Mouse (Mus musculus) heart, embryonic 15.5 days (tissue): Measurements from ENCODE around the gene Commd1. TPM values are rescaled to one million over a fixed set of nuclear protein-coding genes. Genes with fewer than 3 reads are reported as not detected.

Experiments
- ATAC-seq: fragments of 200-750 bp; cut with Nextera tagmentation; replicated peaks from 2 replicates; pipeline ENCODE4 v1.8.0; 2017; ENCODE audit warnings: low read depth, moderate TSS enrichment; ENCODE audit not compliant: insufficient number of reproducible peaks, insufficient read depth, low FRiP score
- H3K27ac ChIP-seq: fragments of 300-500 bp; sonication (generic); 2 replicates; pipeline ENCODE4 v1.5.1; 2015; ENCODE audit warnings: mild to moderate bottlenecking, inconsistent platforms
- H3K27me3 ChIP-seq: fragments of 300-500 bp; sonication (generic); 2 replicates; pipeline ENCODE4 v1.6.1; 2015; ENCODE audit warnings: inconsistent platforms
- H3K36me3 ChIP-seq: fragments of 300-500 bp; sonication (generic); 2 replicates; pipeline ENCODE4 v1.6.1; 2015; ENCODE audit warnings: mild to moderate bottlenecking, inconsistent platforms
- H3K4me1 ChIP-seq: fragments of 300-500 bp; sonication (generic); replicated peaks from 2 replicates; pipeline ENCODE4 v1.6.1; 2015; ENCODE audit warnings: inconsistent platforms
- H3K4me2 ChIP-seq: fragments of 300-500 bp; sonication (generic); 2 replicates; pipeline ENCODE4 v1.6.1; 2015; ENCODE audit warnings: inconsistent platforms, mild to moderate bottlenecking, moderate library complexity
- H3K4me3 ChIP-seq: fragments of 300-500 bp; sonication (generic); 2 replicates; pipeline ENCODE4 v1.5.1; 2015; ENCODE audit warnings: mild to moderate bottlenecking, inconsistent platforms
- H3K9ac ChIP-seq: fragments of 300-500 bp; sonication (generic); 2 replicates; pipeline ENCODE4 v1.6.1; 2015; ENCODE audit warnings: mild to moderate bottlenecking, inconsistent platforms
- H3K9me3 ChIP-seq: fragments of 300-500 bp; sonication (generic); replicated peaks from 2 replicates; pipeline ENCODE4 v1.6.1; 2016; ENCODE audit warnings: inconsistent platforms
- WGBS: fragments of 180-500 bp; shearing (Covaris S2); methylation state at CpG from one replicate; pipeline ENCODE4 v1.1.7; 2015; ENCODE audit warnings: mixed read lengths; 5-methylcytosine and 5-hydroxymethylcytosine counted together
- polyA plus RNA-seq: library from polyadenylated mRNA; unstranded; fragments of >200 nt; fragmentation: Nextera tagmentation; extraction: Ambion mirVana; gene quantifications from 2 replicates; pipeline ENCODE4 v1.2.1, GENCODE M21; 2015

The Commd1 gene
- polyA plus RNA-seq, 1 experiment from 2014 or later = 351 TPM

DNA sequence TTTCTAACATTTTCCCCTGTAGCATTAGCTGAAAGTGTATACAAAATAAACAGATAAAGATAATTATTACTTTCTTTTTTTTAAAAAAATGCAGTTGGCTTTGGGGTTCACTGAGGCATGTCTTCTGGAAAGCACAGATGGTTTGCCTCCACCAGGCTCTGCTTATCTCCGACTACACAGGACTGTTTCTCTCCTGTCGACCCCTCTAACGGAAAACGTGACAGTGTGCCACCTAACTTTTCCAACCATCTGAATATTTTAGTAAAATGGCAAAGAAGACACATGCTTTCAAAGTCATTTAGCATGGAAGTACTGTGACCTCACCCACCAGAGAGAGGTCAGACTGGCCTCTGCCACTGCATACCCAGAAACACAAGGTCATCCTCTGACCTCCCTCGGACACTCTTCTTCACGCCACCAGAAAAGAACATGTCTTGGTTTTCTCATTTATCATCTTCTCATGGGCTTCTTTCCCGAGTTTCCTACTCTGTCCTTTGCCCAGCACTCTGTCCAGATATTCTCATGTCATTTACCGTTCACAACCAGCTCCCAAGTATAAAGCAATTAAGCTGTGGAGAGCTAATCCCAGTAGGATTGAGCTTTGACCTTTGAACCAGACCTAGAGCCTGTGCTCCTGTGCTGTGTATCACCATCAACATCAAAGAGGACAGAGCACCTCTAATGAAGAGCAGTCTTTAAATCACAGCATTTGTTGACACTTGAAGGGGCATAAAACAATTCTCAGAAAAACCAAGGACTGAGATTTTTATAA is 135.0 kb downstream of the Commd1 start:
- no peak overlapping the region for H3K9ac ChIP-seq
- H3K27me3 ChIP-seq = no peaks in the 10 kb centered on the region
- no peak for ATAC-seq
- H3K4me3 ChIP-seq = no peak overlapping the region
- H3K9me3 ChIP-seq = no peaks in the 10 kb centered on the region
- H3K27ac ChIP-seq = no peak overlapping the region
- H3K4me2 ChIP-seq = no peak overlapping the region
- 46% methylated on average over 8 of the region's 8 CpGs for WGBS
- peaks cover 56% of the 10 kb centered on the region for H3K4me1 ChIP-seq
- no peaks in the 10 kb centered on the region for H3K36me3 ChIP-seq

Other genes starting within 250 kb of the Commd1 start
- gene B3gnt2, start 121.4 kb downstream of the Commd1 start, polyA plus RNA-seq = 6.5 and 6.9 TPM in 2 replicates
- gene Zrsr1, start 10.4 kb downstream of the Commd1 start, polyA plus RNA-seq = 2.4 and 2.7 TPM in 2 replicates
- gene Gm28048, start 292 bp downstream of the Commd1 start, polyA plus RNA-seq = 6.9 and 10.8 TPM in 2 replicates
- gene Cct4, start 8.1 kb upstream of the Commd1 start, polyA plus RNA-seq = 184 and 191 TPM in 2 replicates
- 0.89 and 2.1 TPM in 2 replicates for gene Fam161a, start 25.1 kb upstream of the Commd1 start, polyA plus RNA-seq